Comparison of ENCODE assay signal across 17 mouse cellular contexts in genomic region chr10:30881109-30881508, GRCm38 (mm10). TPM values are rescaled to one million over a fixed set of nuclear protein-coding genes. Genes with fewer than 3 reads are reported as not detected.
"Had no signal": no experiment of that assay in that cellular context is flagged by ENCODE, and none has a peak within 500 bp of the region (broad histone marks: within the 10 kb centered on the region; RNA-seq: fewer than 3 reads in every experiment).

No protein-coding gene starts in this region.

- DNase-seq: cerebellum, adult 8-10 months; cerebellum, adult 9-10 months; cerebellum, adult 9-11 months; cerebellum, postnatal 10 days; cerebellum, postnatal 14 days; cerebellum, postnatal 25 days; cerebellum, postnatal 36 days; embryo, embryonic 11 days; forebrain, postnatal 0 days; gastrocnemius, adult 2 months; gastrocnemius, postnatal 10 days; gastrocnemius, postnatal 14 days; gastrocnemius, postnatal 25 days; gastrocnemius, postnatal 36 days; heart, adult 2 months had no signal

RNA-seq across cellular contexts. Expression of gene Hey2, which starts 38.5 kb away (rescaled TPM):
- total RNA-seq: common myeloid progenitor, adult 5-6 weeks; granulocyte monocyte progenitor cell, adult 5-6 weeks had no signal
